Mouse (Mus musculus): ENCODE data around the gene Tfap2e. TPM values are rescaled to one million over a fixed set of nuclear protein-coding genes. Genes with fewer than 3 reads are reported as not detected.

Gene Tfap2e
- 0.97 and 2.0 TPM in 2 replicates for polyA plus RNA-seq (2014; fragmentation: Nextera tagmentation; extraction: Ambion mirVana)

GRCm38 (mm10) chr4:126736001-126736414, at the start of gene Tfap2e:
TSS of gene Tfap2e (minus strand) at chr4:126736240.
- Histone ChIP-seq H3K36me3 (ENCODE audit: control insufficient read depth, insufficient read depth, low read length) (no peaks in the 10 kb centered on the region), H3K4me1 (ENCODE audit: control insufficient read depth, insufficient read depth, low read length) (no peaks in the 10 kb centered on the region), H3K9ac (replicated peaks; ENCODE audit: low read length) (no peak within 1 kb of the TSS; the same call in 1 of the 2 replicates), H3K4me3 (replicated peaks; ENCODE audit: low read depth, low read length) (peak within 1 kb of the TSS; percentile 28), H3K9me3 (ENCODE audit: control insufficient read depth, low read length) (no peaks in the 10 kb centered on the region), H3K4me2 (ENCODE audit: low read length) (peak within 1 kb of the TSS; percentile 43), H3K27ac (replicated peaks; ENCODE audit: low read depth, low read length) (no peak within 1 kb of the TSS), H3K27me3 (ENCODE audit: control insufficient read depth, insufficient read depth, low read length) (peaks cover 94% of the 10 kb centered on the region)
- DNase-seq (peak; percentile 77), ATAC-seq (ENCODE audit: low FRiP score, low TSS enrichment) (peak; percentile 46; the same call in 1 of the 2 replicates)
- 1% methylated on average over 32 of the region's 32 CpGs for WGBS

- no peak for DNase-seq
- peaks cover 29% of the 10 kb centered on the region for H3K4me1 ChIP-seq (ENCODE audit: control insufficient read depth, insufficient read depth, low read length)
- H3K4me2 ChIP-seq (ENCODE audit: low read length) = no peak overlapping the region
- 78% methylated on average over 8 of the region's 8 CpGs for WGBS
- no peak overlapping the region for H3K9ac ChIP-seq (replicated peaks; ENCODE audit: low read length)
- H3K4me3 ChIP-seq (replicated peaks; ENCODE audit: low read depth, low read length) = no peak overlapping the region
- H3K9me3 ChIP-seq (ENCODE audit: control insufficient read depth, low read length) = no peaks in the 10 kb centered on the region
- H3K36me3 ChIP-seq (ENCODE audit: control insufficient read depth, insufficient read depth, low read length) = no peaks in the 10 kb centered on the region
- ATAC-seq (ENCODE audit: low FRiP score, low TSS enrichment) = no peak
- no peak overlapping the region for H3K27ac ChIP-seq (replicated peaks; ENCODE audit: low read depth, low read length)
- no peaks in the 10 kb centered on the region for H3K27me3 ChIP-seq (ENCODE audit: control insufficient read depth, insufficient read depth, low read length)
Observed at GRCm38 (mm10) chr4:126782996-126783395, 47.0 kb upstream of the Tfap2e start.

- 91% methylated on average over 8 of the region's 8 CpGs for WGBS
Observed at GRCm38 (mm10) chr4:126782512-126782911, 46.5 kb upstream of the Tfap2e start.

GRCm38 (mm10) chr4:126781871-126782270, 45.8 kb upstream of the Tfap2e start:
- no peak overlapping the region for H3K27ac ChIP-seq (replicated peaks; ENCODE audit: low read depth, low read length)
- H3K36me3 ChIP-seq (ENCODE audit: control insufficient read depth, insufficient read depth, low read length) = no peaks in the 10 kb centered on the region
- WGBS = 86% methylated on average over 3 of the region's 3 CpGs

More at GRCm38 (mm10) chr4:126782512-126782911, 46.5 kb upstream of the Tfap2e start:
- Histone ChIP-seq H3K4me1 (ENCODE audit: control insufficient read depth, insufficient read depth, low read length) (peaks cover 29% of the 10 kb centered on the region), H3K36me3 (ENCODE audit: control insufficient read depth, insufficient read depth, low read length) (no peaks in the 10 kb centered on the region), H3K4me2 (ENCODE audit: low read length) (no peak overlapping the region), H3K4me3 (replicated peaks; ENCODE audit: low read depth, low read length) (no peak overlapping the region), H3K27ac (replicated peaks; ENCODE audit: low read depth, low read length) (no peak overlapping the region), H3K9ac (replicated peaks; ENCODE audit: low read length) (no peak overlapping the region), H3K27me3 (ENCODE audit: control insufficient read depth, insufficient read depth, low read length) (no peaks in the 10 kb centered on the region), H3K9me3 (ENCODE audit: control insufficient read depth, low read length) (no peaks in the 10 kb centered on the region)
- no peak for ATAC-seq (ENCODE audit: low FRiP score, low TSS enrichment)
- DNase-seq = no peak

DNA sequence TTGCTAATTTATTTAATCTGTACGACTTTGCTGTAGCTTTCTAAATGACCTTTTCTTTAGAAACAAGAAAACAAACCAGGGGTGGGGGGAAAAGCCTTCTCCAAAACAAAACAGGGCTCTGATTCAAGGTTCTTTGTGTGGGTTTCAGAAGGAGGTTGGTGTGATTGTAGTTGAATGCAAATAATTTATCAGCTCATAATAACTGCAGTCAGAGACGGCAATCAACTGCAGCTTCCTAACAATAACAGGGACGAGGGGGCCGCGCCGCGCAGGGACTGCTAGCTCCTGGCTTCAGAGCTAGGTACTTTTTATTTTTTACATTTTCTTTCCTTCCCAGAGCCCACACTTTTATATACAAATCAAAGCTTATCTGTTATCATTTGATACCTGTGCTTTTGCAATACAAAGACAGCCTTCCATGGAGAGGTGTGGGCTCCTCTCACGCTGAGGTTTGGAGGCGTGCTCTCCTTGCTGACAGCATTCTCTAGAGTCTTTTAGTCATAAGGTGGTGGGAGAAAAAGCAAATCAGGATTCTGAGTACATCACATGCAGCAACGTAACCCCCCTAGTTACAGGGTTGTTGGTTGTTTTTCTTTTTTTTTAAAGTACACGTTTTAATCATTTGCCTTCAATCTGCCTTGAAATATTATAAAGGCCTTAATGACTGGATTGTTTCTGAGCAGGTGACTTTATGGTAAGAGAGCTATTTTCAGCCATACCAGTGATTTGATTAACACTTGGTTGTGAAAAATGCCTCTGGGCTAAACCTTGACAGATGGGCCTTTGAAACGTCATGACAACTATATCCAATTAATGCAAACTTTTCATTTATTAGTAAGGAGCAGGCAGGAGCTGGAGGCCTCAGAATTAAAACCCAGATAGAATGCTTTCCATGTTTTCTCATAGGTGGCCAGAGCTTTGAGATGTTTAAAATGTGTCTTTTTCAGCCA, 44.1 kb upstream of the Tfap2e start:
- Histone ChIP-seq H3K4me1 (ENCODE audit: control insufficient read depth, insufficient read depth, low read length) (peaks cover 33% of the 10 kb centered on the region), H3K4me3 (replicated peaks; ENCODE audit: low read depth, low read length) (no peak overlapping the region), H3K27ac (replicated peaks; ENCODE audit: low read depth, low read length) (peak overlapping the region; percentile 78), H3K9ac (replicated peaks; ENCODE audit: low read length) (peak overlapping the region; percentile 49), H3K4me2 (ENCODE audit: low read length) (peak overlapping the region; percentile 35), H3K27me3 (ENCODE audit: control insufficient read depth, insufficient read depth, low read length) (no peaks in the 10 kb centered on the region), H3K9me3 (ENCODE audit: control insufficient read depth, low read length) (no peaks in the 10 kb centered on the region), H3K36me3 (ENCODE audit: control insufficient read depth, insufficient read depth, low read length) (no peaks in the 10 kb centered on the region)
- no peak; the same call in 1 of the 2 replicates for ATAC-seq (ENCODE audit: low FRiP score, low TSS enrichment)
- WGBS = 32% methylated on average over 12 of the region's 12 CpGs
- peak; percentile 65 for DNase-seq

More at GRCm38 (mm10) chr4:126781871-126782270, 45.8 kb upstream of the Tfap2e start:
- Histone ChIP-seq H3K4me2 (ENCODE audit: low read length) (no peak overlapping the region), H3K9me3 (ENCODE audit: control insufficient read depth, low read length) (no peaks in the 10 kb centered on the region), H3K4me1 (ENCODE audit: control insufficient read depth, insufficient read depth, low read length) (peaks cover 33% of the 10 kb centered on the region), H3K9ac (replicated peaks; ENCODE audit: low read length) (no peak overlapping the region), H3K27me3 (ENCODE audit: control insufficient read depth, insufficient read depth, low read length) (no peaks in the 10 kb centered on the region), H3K4me3 (replicated peaks; ENCODE audit: low read depth, low read length) (no peak overlapping the region)
- ATAC-seq (ENCODE audit: low FRiP score, low TSS enrichment) = no peak
- DNase-seq = no peak

DNA sequence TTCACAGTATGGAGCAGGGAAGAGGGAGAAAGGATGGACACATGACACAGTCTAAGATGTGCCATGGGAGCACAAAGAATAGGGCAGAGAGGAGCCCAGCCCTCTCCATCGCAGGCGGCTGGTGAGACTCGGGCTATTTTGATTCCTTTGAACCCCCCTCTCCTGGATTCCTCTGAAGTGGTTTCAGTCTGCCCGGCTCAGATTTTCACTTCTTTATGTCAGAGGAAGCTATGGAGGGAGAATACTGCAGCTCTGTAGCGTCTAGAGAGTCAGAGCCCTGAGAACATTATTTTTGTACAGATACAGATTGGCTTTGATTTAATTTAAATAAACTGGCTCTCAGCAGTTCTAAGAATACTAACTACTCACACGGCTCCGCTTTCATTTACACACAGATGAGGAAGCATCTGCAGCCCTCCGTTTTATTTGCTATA, 43.1 kb upstream of the Tfap2e start:
- WGBS = 28% methylated on average over 8 of the region's 8 CpGs
- no peaks in the 10 kb centered on the region for H3K27me3 ChIP-seq (ENCODE audit: control insufficient read depth, insufficient read depth, low read length)
- peak overlapping the region; percentile 23; the same call in 1 of the 2 replicates for H3K9ac ChIP-seq (replicated peaks; ENCODE audit: low read length)
- peak; percentile 64 for DNase-seq
- H3K4me3 ChIP-seq (replicated peaks; ENCODE audit: low read depth, low read length) = no peak overlapping the region
- no peak for ATAC-seq (ENCODE audit: low FRiP score, low TSS enrichment)
- peak overlapping the region; percentile 78 for H3K27ac ChIP-seq (replicated peaks; ENCODE audit: low read depth, low read length)
- H3K9me3 ChIP-seq (ENCODE audit: control insufficient read depth, low read length) = no peaks in the 10 kb centered on the region
- no peaks in the 10 kb centered on the region for H3K36me3 ChIP-seq (ENCODE audit: control insufficient read depth, insufficient read depth, low read length)
- H3K4me1 ChIP-seq (ENCODE audit: control insufficient read depth, insufficient read depth, low read length) = peaks cover 33% of the 10 kb centered on the region
- peak overlapping the region; percentile 35 for H3K4me2 ChIP-seq (ENCODE audit: low read length)

GRCm38 (mm10) chr4:126775182-126775581, 39.1 kb upstream of the Tfap2e start:
- no peak overlapping the region for H3K9ac ChIP-seq (replicated peaks; ENCODE audit: low read length)
- DNase-seq (no peak), ATAC-seq (ENCODE audit: low FRiP score, low TSS enrichment) (no peak)
- no peaks in the 10 kb centered on the region for H3K27me3 ChIP-seq (ENCODE audit: control insufficient read depth, insufficient read depth, low read length)
- no peak overlapping the region for H3K4me3 ChIP-seq (replicated peaks; ENCODE audit: low read depth, low read length)
- no peak overlapping the region for H3K4me2 ChIP-seq (ENCODE audit: low read length)
- H3K27ac ChIP-seq (replicated peaks; ENCODE audit: low read depth, low read length) = no peak overlapping the region
- no peaks in the 10 kb centered on the region for H3K9me3 ChIP-seq (ENCODE audit: control insufficient read depth, low read length)
- H3K36me3 ChIP-seq (ENCODE audit: control insufficient read depth, insufficient read depth, low read length) = peaks cover 8% of the 10 kb centered on the region; the same call in 1 of the 2 replicates
- 94% methylated on average over 1 of the region's 1 CpGs for WGBS
- H3K4me1 ChIP-seq (ENCODE audit: control insufficient read depth, insufficient read depth, low read length) = peaks cover 22% of the 10 kb centered on the region

DNA sequence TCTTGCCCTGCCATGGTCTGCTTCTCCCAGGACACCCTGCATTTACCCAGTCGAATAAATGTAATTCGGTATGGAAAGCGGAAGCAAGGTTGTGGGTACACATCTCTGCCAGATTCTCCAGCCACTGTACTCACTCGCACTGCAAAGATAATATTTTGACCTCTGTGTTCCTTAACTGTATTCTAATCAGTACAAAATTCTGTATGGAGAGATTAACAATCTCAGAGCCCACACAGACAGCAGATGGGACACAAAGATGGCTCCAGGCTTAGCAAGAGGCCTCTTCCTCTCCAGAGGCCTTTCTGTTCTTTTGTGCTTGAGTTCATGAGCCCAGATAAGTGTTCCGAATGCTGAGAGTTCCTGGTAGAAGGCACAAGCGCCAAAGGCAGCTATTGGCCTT, 37.8 kb upstream of the Tfap2e start:
- 86% methylated on average over 6 of the region's 6 CpGs for WGBS

More for the DNA sequence above, 37.8 kb upstream of the Tfap2e start:
- Histone ChIP-seq H3K9me3 (ENCODE audit: control insufficient read depth, low read length) (no peaks in the 10 kb centered on the region), H3K27me3 (ENCODE audit: control insufficient read depth, insufficient read depth, low read length) (no peaks in the 10 kb centered on the region), H3K36me3 (ENCODE audit: control insufficient read depth, insufficient read depth, low read length) (peaks cover 8% of the 10 kb centered on the region; the same call in 1 of the 2 replicates), H3K27ac (replicated peaks; ENCODE audit: low read depth, low read length) (no peak overlapping the region), H3K9ac (replicated peaks; ENCODE audit: low read length) (no peak overlapping the region), H3K4me2 (ENCODE audit: low read length) (no peak overlapping the region), H3K4me3 (replicated peaks; ENCODE audit: low read depth, low read length) (no peak overlapping the region), H3K4me1 (ENCODE audit: control insufficient read depth, insufficient read depth, low read length) (peaks cover 9% of the 10 kb centered on the region)
- DNase-seq (no peak), ATAC-seq (ENCODE audit: low FRiP score, low TSS enrichment) (no peak)
